Mouse (Mus musculus) liver, adult 2 months (tissue): Measurements from ENCODE around the gene Dlg2.

ENCODE experiments used
- CTCF ChIP-seq: fragments of 200-500 bp; IDR thresholded peaks from 2 replicates; pipeline ENCODE4 v1.5.1; 2011; ENCODE audit warnings: low read depth, low read length, control low read depth
- POLR2A ChIP-seq: fragments of 200-500 bp; IDR thresholded peaks from 2 replicates; pipeline ENCODE4 v1.6.1; 2011; ENCODE audit warnings: low read length, control low read depth; ENCODE audit not compliant: insufficient read depth; ENCODE audit errors: extremely low read depth

GRCm38 (mm10) chr7:92044966-92045365 lies 1568.5 kb downstream of the Dlg2 start:
- TF ChIP-seq CTCF (no peak), POLR2A (no peak)
